Mouse (Mus musculus) cortical plate, adult 2 months (tissue): Measurements from ENCODE around the gene Hspbap1.

Experiments used
- CTCF ChIP-seq: fragments of 200-500 bp; IDR thresholded peaks from 2 replicates; pipeline ENCODE4 v1.5.1; 2011; ENCODE audit warnings: mild to moderate bottlenecking, control low read depth, low read length; ENCODE audit not compliant: insufficient read depth; ENCODE audit errors: extremely low read depth
- POLR2A ChIP-seq: fragments of 200-500 bp; IDR thresholded peaks from 2 replicates; pipeline ENCODE4 v1.6.1; 2011; ENCODE audit warnings: mild to moderate bottlenecking, low read length, control low read depth; ENCODE audit not compliant: insufficient read depth; ENCODE audit errors: extremely low read depth

DNA sequence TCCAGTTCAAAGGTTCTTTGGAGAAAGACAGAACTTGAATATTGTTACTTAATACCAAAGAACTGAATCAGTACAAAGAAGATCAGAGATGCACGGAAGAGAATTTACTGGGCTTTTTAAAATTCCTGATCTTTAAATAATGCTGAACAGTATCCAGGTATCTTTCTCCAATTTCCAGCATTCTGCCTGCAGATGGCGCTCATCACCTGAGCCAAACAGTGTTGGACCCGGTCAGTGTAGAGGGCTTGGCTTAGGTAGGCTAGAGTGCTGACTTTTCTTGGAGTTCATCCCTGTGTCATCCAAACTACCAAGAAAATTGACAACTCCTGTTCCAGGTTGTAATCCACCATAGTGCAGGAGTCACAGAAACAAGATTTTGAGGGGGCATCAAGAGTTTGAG lies 104.2 kb downstream of the Hspbap1 start:
- no peak for TF ChIP-seq POLR2A
- peak; percentile 63 for TF ChIP-seq CTCF
